Mouse (Mus musculus): ENCODE data around the gene Cdkn3. TPM values are rescaled to one million over a fixed set of nuclear protein-coding genes. Genes with fewer than 3 reads are reported as not detected.
"Not testable (repeated sequence)": the region's sequence is repeated elsewhere in the genome, so short reads cannot be mapped to it uniquely, and the experiment has no call there.

Cdkn3 gene
- polyA plus RNA-seq, 1 experiment, result 7.0 TPM

DNA sequence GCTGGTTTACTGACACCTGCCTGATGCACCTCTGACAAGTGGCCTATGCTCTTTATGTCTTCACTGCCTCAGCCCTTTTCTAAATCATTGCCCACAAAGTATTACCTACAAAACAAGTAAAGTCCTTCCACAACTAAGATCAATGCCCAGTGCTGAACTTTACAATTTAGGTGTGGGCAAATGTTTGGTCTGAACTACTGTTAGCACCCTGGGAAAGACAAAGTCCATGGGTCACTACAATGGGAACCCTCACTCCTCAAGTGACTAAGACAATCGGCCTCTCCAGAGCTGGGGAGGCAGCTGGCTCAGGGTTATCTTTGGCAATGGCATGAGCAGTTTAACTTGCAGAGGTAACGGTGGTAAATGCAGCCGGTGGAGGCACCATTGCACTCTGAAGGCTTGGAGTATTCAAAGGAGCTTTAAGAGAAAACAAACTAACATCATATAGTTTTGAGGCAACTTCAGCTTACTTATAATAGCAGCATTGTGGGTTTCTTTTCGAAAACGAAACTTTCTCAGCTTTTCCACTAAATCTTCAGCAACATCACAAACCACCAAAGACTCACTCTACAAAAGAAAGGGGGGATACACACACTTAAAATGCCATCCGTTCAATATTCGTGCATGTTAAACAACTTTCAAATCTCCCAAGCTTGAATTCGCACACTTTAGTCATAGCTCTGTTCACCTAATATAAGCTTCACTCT lies 56.7 kb downstream of the Cdkn3 start:
- no peak for DNase-seq (ENCODE audit: low read depth)
- TF ChIP-seq CTCF (IDR thresholded peaks at IDR 0.05; ENCODE audit: borderline replicate concordance, extremely low read depth, insufficient read depth, insufficient read length), result no peak
- TF ChIP-seq POLR2A (IDR thresholded peaks at IDR 0.05; ENCODE audit: borderline replicate concordance, extremely low read depth, insufficient read depth, insufficient read length, poor library complexity, severe bottlenecking), result no peak

DNA sequence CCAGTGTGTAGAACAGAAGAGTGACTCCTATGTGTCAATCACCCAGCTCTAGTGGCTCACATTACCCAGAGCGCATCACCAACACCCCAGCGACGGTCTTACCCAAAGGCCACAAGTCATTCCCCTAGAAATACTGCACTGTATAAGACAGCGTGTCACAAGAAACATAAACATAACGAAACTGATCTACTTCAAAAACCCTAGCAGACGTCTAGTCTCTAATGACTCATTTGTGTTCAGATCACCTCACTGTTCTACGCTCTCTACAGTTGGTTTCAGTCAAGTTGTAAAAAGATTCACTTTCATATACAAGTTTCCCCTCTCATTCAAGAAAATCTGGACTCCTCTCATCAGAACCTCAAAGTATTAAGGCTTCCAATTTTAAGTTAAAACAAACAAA lies 58.4 kb downstream of the Cdkn3 start:
- DNase-seq (ENCODE audit: low read depth), result no peak
- TF ChIP-seq POLR2A (IDR thresholded peaks at IDR 0.05; ENCODE audit: borderline replicate concordance, extremely low read depth, insufficient read depth, insufficient read length, poor library complexity, severe bottlenecking) (no peak), CTCF (IDR thresholded peaks at IDR 0.05; ENCODE audit: borderline replicate concordance, extremely low read depth, insufficient read depth, insufficient read length) (no peak)

DNA sequence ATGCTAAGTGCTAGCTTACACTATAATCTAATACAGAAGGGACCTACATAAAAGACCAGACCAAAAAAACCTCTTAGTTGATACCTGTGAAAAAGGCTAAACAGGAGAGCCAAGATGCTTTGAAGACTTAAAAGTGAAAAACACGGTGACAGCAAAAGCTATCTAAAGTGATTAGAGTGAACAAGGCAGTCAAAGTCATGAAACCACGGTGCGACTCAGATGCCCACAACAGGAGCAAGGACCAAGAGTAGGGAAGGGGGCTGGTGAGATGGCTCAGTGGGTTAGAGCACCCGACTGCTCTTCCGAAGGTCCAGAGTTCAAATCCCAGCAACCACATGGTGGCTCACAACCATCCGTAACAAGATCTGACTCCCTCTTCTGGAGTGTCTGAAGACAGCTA lies 59.6 kb downstream of the Cdkn3 start:
- not testable (repeated sequence) for DNase-seq (ENCODE audit: low read depth)

Other genes starting within 250 kb of the Cdkn3 start
- 94.8 and 106 TPM in 2 replicates for gene Cnih1, start 27.9 kb downstream of the Cdkn3 start, polyA plus RNA-seq (2012; rRNA removed)
- gene Gmfb, start 61.7 kb downstream of the Cdkn3 start, polyA plus RNA-seq (2012; rRNA removed), result 55.7 and 66.6 TPM in 2 replicates
- gene Cgrrf1, start 71.6 kb downstream of the Cdkn3 start, polyA plus RNA-seq (2012; rRNA removed), result 12.7 and 14.2 TPM in 2 replicates
- gene Samd4, start 122.3 kb downstream of the Cdkn3 start, polyA plus RNA-seq (2012; rRNA removed), result 5.8 and 7.8 TPM in 2 replicates

Data from brain, embryonic 14.5 days (tissue).